Mouse (Mus musculus) stomach, postnatal 0 days (tissue): ENCODE measurements around the gene Slc41a2. TPM values are rescaled to one million over a fixed set of nuclear protein-coding genes. Genes with fewer than 3 reads are reported as not detected.

Experiments
- ATAC-seq: fragments of 200-750 bp; cut with Nextera tagmentation; 2 replicates; pipeline ENCODE4 v1.8.0; 2017; ENCODE audit not compliant: low FRiP score, low TSS enrichment
- DNase-seq: peaks from one replicate; pipeline ENCODE4 v3.0.0-alpha.2; 2016; ENCODE audit warnings: low spot score
- H3K27ac ChIP-seq: fragments of 300-500 bp; sonication (generic); replicated peaks from 2 replicates; pipeline ENCODE4 v1.5.1; 2014; ENCODE audit warnings: mild to moderate bottlenecking, control low read depth
- H3K27me3 ChIP-seq: fragments of 300-500 bp; sonication (generic); 2 replicates; pipeline ENCODE4 v1.6.1; 2014; ENCODE audit warnings: low read length; ENCODE audit not compliant: control insufficient read depth, insufficient read depth
- H3K36me3 ChIP-seq: fragments of 300-500 bp; sonication (generic); 2 replicates; pipeline ENCODE4 v1.6.1; 2014; ENCODE audit warnings: low read length, mixed read lengths; ENCODE audit not compliant: control insufficient read depth, insufficient read depth
- H3K4me1 ChIP-seq: fragments of 300-500 bp; sonication (generic); replicated peaks from 2 replicates; pipeline ENCODE4 v1.6.1; 2014; ENCODE audit warnings: antibody characterized with exemption; ENCODE audit not compliant: control insufficient read depth, insufficient read depth
- H3K4me2 ChIP-seq: fragments of 300-500 bp; sonication (generic); replicated peaks from 2 replicates; pipeline ENCODE4 v1.6.1; 2014; ENCODE audit warnings: low read depth, mild to moderate bottlenecking, control low read depth, moderate library complexity
- H3K4me3 ChIP-seq: fragments of 300-500 bp; sonication (generic); 2 replicates; pipeline ENCODE4 v1.5.1; 2014; ENCODE audit warnings: low read depth, low read length, control low read depth
- H3K9ac ChIP-seq: fragments of 300-500 bp; sonication (generic); 2 replicates; pipeline ENCODE4 v1.6.1; 2014; ENCODE audit warnings: mild to moderate bottlenecking, low read length, control low read depth, mixed read lengths
- H3K9me3 ChIP-seq: fragments of 300-500 bp; sonication (generic); 2 replicates; pipeline ENCODE4 v1.6.1; 2016; ENCODE audit warnings: low read length; ENCODE audit not compliant: control insufficient read depth
- CTCF ChIP-seq: IDR thresholded peaks from 2 replicates; pipeline ENCODE4 v1.5.1; 2016; ENCODE audit warnings: antibody characterized with exemption, low read depth, mild to moderate bottlenecking, moderate library complexity
- EP300 ChIP-seq: optimal IDR thresholded peaks from 2 replicates; pipeline ENCODE3; 2016; ENCODE audit warnings: antibody characterized with exemption
- WGBS: fragments of 180-500 bp; shearing (Covaris S2); extraction: QIAGEN DNeasy Blood & Tissue Kit; methylation state at CpG from one replicate; pipeline ENCODE4 v1.1.7; 2014; 5-methylcytosine and 5-hydroxymethylcytosine counted together
- polyA plus RNA-seq: library from polyadenylated mRNA; unstranded; fragments of >200 nt; fragmentation: Nextera tagmentation; extraction: Ambion mirVana; gene quantifications from 2 replicates; pipeline ENCODE4 v1.2.1, GENCODE M21; 2015

Slc41a2 gene
- polyA plus RNA-seq, 1 experiment from 2014 or later = 0.92 TPM

- H3K9ac ChIP-seq = no peak overlapping the region; the same call in 1 of the 2 replicates
- 44% methylated on average over 8 of the region's 9 CpGs for WGBS
- peaks cover 4% of the 10 kb centered on the region; the same call in 1 of the 2 replicates for H3K27me3 ChIP-seq
Measured at GRCm38 (mm10) chr10:83337971-83338598, 403 bp upstream of the Slc41a2 start.

GRCm38 (mm10) chr10:83336336-83336735 is 1.3 kb downstream of the Slc41a2 start:
- H3K4me2 ChIP-seq = no peak overlapping the region
- H3K4me3 ChIP-seq = no peak overlapping the region
- ATAC-seq (no peak), DNase-seq (no peak)
- peaks cover 4% of the 10 kb centered on the region; the same call in 1 of the 2 replicates for H3K27me3 ChIP-seq
- no peak overlapping the region for H3K27ac ChIP-seq
- no peaks in the 10 kb centered on the region for H3K36me3 ChIP-seq
- 37% methylated on average over 7 of the region's 7 CpGs for WGBS
- no peak overlapping the region for H3K9ac ChIP-seq
- TF ChIP-seq CTCF = no peak
- TF ChIP-seq EP300 = no peak
- H3K9me3 ChIP-seq = no peaks in the 10 kb centered on the region
- H3K4me1 ChIP-seq = no peaks in the 10 kb centered on the region

More at GRCm38 (mm10) chr10:83337971-83338598, 403 bp upstream of the Slc41a2 start:
- Histone ChIP-seq H3K4me2 (peak overlapping the region; percentile 96), H3K4me1 (no peaks in the 10 kb centered on the region), H3K4me3 (peak overlapping the region; percentile 50), H3K36me3 (no peaks in the 10 kb centered on the region), H3K9me3 (no peaks in the 10 kb centered on the region), H3K27ac (no peak overlapping the region)
- ATAC-seq = no peak
- TF ChIP-seq EP300 (no peak), CTCF (no peak)
- DNase-seq = no peak

- Histone ChIP-seq H3K4me3 (no peak overlapping the region), H3K27ac (no peak overlapping the region), H3K36me3 (no peaks in the 10 kb centered on the region), H3K4me2 (no peak overlapping the region), H3K9ac (no peak overlapping the region), H3K4me1 (no peaks in the 10 kb centered on the region), H3K27me3 (peaks cover 4% of the 10 kb centered on the region; the same call in 1 of the 2 replicates), H3K9me3 (no peaks in the 10 kb centered on the region)
- 83% methylated on average over 11 of the region's 11 CpGs for WGBS
- no peak for DNase-seq
- TF ChIP-seq CTCF (no peak), EP300 (no peak)
- ATAC-seq = no peak
Measured at GRCm38 (mm10) chr10:83332581-83332980, 5.1 kb downstream of the Slc41a2 start.

- no peak for DNase-seq
- no peak for TF ChIP-seq EP300
- TF ChIP-seq CTCF = no peak
- Histone ChIP-seq H3K9ac (no peak overlapping the region), H3K4me3 (no peak overlapping the region), H3K27me3 (peaks cover 4% of the 10 kb centered on the region; the same call in 1 of the 2 replicates), H3K36me3 (no peaks in the 10 kb centered on the region), H3K9me3 (no peaks in the 10 kb centered on the region), H3K4me1 (no peaks in the 10 kb centered on the region), H3K27ac (no peak overlapping the region), H3K4me2 (no peak overlapping the region)
- no peak for ATAC-seq
- 82% methylated on average over 5 of the region's 5 CpGs for WGBS
Measured at GRCm38 (mm10) chr10:83331811-83332210, 5.9 kb downstream of the Slc41a2 start.

- Histone ChIP-seq H3K27me3 (no peaks in the 10 kb centered on the region), H3K27ac (no peak overlapping the region), H3K36me3 (no peaks in the 10 kb centered on the region), H3K9me3 (no peaks in the 10 kb centered on the region), H3K4me1 (no peaks in the 10 kb centered on the region), H3K4me2 (no peak overlapping the region), H3K4me3 (no peak overlapping the region), H3K9ac (no peak overlapping the region)
- 71% methylated on average over 6 of the region's 6 CpGs for WGBS
- ATAC-seq (no peak), DNase-seq (no peak)
- no peak for TF ChIP-seq EP300
- TF ChIP-seq CTCF = no peak
Measured at GRCm38 (mm10) chr10:83330336-83330735, 7.3 kb downstream of the Slc41a2 start.

- DNase-seq (no peak), ATAC-seq (no peak)
- TF ChIP-seq EP300 (no peak), CTCF (no peak)
- no peaks in the 10 kb centered on the region for H3K9me3 ChIP-seq
- no peak overlapping the region for H3K4me2 ChIP-seq
- no peaks in the 10 kb centered on the region for H3K4me1 ChIP-seq
- no peak overlapping the region for H3K4me3 ChIP-seq
- no peak overlapping the region for H3K9ac ChIP-seq
- no peaks in the 10 kb centered on the region for H3K36me3 ChIP-seq
- H3K27ac ChIP-seq = no peak overlapping the region
- WGBS = 89% methylated on average over 5 of the region's 5 CpGs
- no peaks in the 10 kb centered on the region for H3K27me3 ChIP-seq
Measured at GRCm38 (mm10) chr10:83328791-83329190, 8.9 kb downstream of the Slc41a2 start.
